Mouse (Mus musculus): ENCODE measurements around the gene Med12. TPM values are rescaled to one million over a fixed set of nuclear protein-coding genes. Genes with fewer than 3 reads are reported as not detected.

Med12 gene
- polyA plus RNA-seq (2014; fragmentation: Illumina TruSeq; extraction: RNeasy Lipid Tissue Mini Kit (QIAGEN cat#74804); ENCODE audit: low read depth, low replicate concordance) = 2.9 TPM

DNA sequence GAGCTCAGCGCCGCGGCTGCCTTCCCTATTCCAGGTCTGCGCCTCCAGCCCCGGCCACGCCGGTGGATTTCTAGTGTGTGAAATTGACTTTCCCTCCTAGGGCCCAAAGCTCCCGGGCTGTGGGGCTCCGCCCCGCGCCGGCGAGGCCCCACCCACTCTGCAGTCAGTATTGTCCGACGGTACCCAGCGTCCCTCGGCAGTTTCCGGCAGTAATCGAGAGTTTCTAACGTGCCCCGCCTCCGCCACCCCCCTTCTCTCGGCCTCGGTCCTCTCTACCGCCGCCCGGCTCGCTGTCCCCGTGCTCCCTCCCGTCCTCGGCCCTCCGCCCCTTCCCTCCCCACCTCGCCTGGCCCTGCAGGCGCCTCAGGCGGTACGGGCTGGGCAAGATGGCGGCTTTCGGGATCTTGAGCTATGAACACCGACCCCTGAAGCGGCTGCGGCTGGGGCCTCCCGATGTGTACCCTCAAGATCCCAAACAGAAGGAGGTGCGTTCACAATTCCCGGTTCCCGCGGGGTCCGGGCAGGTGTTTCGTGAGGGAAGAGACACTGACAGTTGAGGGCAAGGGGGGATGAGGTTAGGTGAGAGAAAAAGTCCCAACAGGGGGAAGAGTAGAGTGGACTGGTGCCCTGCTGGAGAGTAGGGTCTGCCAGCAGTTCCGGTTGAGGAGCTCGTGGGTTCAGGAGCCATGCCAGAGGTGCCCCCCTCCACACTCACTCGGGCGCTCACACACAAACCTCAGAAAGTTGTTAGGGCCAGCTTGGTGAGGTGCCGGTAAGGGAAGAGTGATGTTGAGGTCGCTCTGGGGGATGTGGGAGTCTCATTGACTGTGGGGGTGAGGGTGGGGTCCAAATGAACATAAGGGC lies at the start of gene Med12:
Gene Med12 (plus strand): TSS at position 156 of the 864 bp plus-strand sequence.

GRCm38 (mm10) chrX:101253952-101254729 lies 19.7 kb upstream of the Med12 start, which contains the start of gene Foxo4:
Gene Foxo4, plus strand, starts transcription at chrX:101254528.

DNA sequence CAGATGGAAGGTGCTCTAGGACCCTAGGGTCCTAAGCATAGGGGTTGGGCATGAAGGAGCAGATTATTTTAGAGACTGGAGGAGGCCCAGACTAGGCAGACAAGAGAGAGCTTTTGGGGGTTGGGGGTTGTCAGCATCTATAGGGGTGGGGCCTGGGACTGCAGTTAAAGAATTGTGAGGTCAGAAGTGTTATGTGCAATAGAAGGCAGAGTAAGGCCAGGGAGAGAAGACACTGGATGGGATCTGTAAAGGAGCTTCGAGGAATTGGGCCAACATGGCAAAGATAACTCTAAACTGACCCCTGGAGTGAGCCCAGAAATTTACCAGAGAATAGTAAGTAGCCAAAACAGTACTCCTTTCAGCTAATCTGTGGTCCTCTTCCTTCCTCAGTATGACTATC lies 9.9 kb upstream of the Med12 start, which contains the start of gene Gm614:
Gene Gm614 (minus strand): TSS at position 101 of the 400 bp plus-strand sequence.

GRCm38 (mm10) chrX:101268025-101268754 lies 5.6 kb upstream of the Med12 start, which contains the start of gene Il2rg:
Gene Il2rg, minus strand, starts transcription at chrX:101268255.

GRCm38 (mm10) chrX:101268755-101269124 lies 5.1 kb upstream of the Med12 start, which contains the start of gene Gm20489:
Gene Gm20489, minus strand, starts transcription at chrX:101269023.

GRCm38 (mm10) chrX:101299055-101299454 lies 25.2 kb downstream of the Med12 start, which contains the start of gene Nlgn3:
Gene Nlgn3, plus strand, starts transcription at chrX:101299168.

Other genes starting within 250 kb of the Med12 start
- gene Tex11, start 214.4 kb upstream of the Med12 start, polyA plus RNA-seq (2014; fragmentation: Illumina TruSeq; extraction: RNeasy Lipid Tissue Mini Kit (QIAGEN cat#74804); ENCODE audit: low read depth, low replicate concordance) = not detected
- gene Slc7a3, start 188.0 kb upstream of the Med12 start, polyA plus RNA-seq (2014; fragmentation: Illumina TruSeq; extraction: RNeasy Lipid Tissue Mini Kit (QIAGEN cat#74804); ENCODE audit: low read depth, low replicate concordance) = not detected
- gene Snx12, start 51.5 kb upstream of the Med12 start, polyA plus RNA-seq (2014; fragmentation: Illumina TruSeq; extraction: RNeasy Lipid Tissue Mini Kit (QIAGEN cat#74804); ENCODE audit: low read depth, low replicate concordance) = 11.9 TPM
- gene Foxo4, start 19.5 kb upstream of the Med12 start, polyA plus RNA-seq (2014; fragmentation: Illumina TruSeq; extraction: RNeasy Lipid Tissue Mini Kit (QIAGEN cat#74804); ENCODE audit: low read depth, low replicate concordance) = 9.5 TPM
- gene Gm614, start 10.0 kb upstream of the Med12 start, polyA plus RNA-seq (2014; fragmentation: Illumina TruSeq; extraction: RNeasy Lipid Tissue Mini Kit (QIAGEN cat#74804); ENCODE audit: low read depth, low replicate concordance) = not detected
- gene Il2rg, start 5.8 kb upstream of the Med12 start, polyA plus RNA-seq (2014; fragmentation: Illumina TruSeq; extraction: RNeasy Lipid Tissue Mini Kit (QIAGEN cat#74804); ENCODE audit: low read depth, low replicate concordance) = 6.0 TPM
- gene Gm20489, start 5.0 kb upstream of the Med12 start, polyA plus RNA-seq (2014; fragmentation: Illumina TruSeq; extraction: RNeasy Lipid Tissue Mini Kit (QIAGEN cat#74804); ENCODE audit: low read depth, low replicate concordance) = not detected
- gene Nlgn3, start 25.1 kb downstream of the Med12 start, polyA plus RNA-seq (2014; fragmentation: Illumina TruSeq; extraction: RNeasy Lipid Tissue Mini Kit (QIAGEN cat#74804); ENCODE audit: low read depth, low replicate concordance) = not detected
- gene Gjb1, start 102.3 kb downstream of the Med12 start, polyA plus RNA-seq (2014; fragmentation: Illumina TruSeq; extraction: RNeasy Lipid Tissue Mini Kit (QIAGEN cat#74804); ENCODE audit: low read depth, low replicate concordance) = 176 TPM
- gene Zmym3, start 146.8 kb downstream of the Med12 start, polyA plus RNA-seq (2014; fragmentation: Illumina TruSeq; extraction: RNeasy Lipid Tissue Mini Kit (QIAGEN cat#74804); ENCODE audit: low read depth, low replicate concordance) = 6.0 TPM
- 111 TPM for gene Nono, start 155.3 kb downstream of the Med12 start, polyA plus RNA-seq (2014; fragmentation: Illumina TruSeq; extraction: RNeasy Lipid Tissue Mini Kit (QIAGEN cat#74804); ENCODE audit: low read depth, low replicate concordance)
- not detected for gene Itgb1bp2, start 175.1 kb downstream of the Med12 start, polyA plus RNA-seq (2014; fragmentation: Illumina TruSeq; extraction: RNeasy Lipid Tissue Mini Kit (QIAGEN cat#74804); ENCODE audit: low read depth, low replicate concordance)